Mouse (Mus musculus) spleen, postnatal 4 days (tissue): ENCODE measurements around the gene St3gal3.

ENCODE experiments used
- DNase-seq, 2 experiments: peaks; one replicate each; pipeline ENCODE4 v3.0.0; 2022; ENCODE audit warnings: low spot score in 2 of 2

The St3gal3 gene

DNA sequence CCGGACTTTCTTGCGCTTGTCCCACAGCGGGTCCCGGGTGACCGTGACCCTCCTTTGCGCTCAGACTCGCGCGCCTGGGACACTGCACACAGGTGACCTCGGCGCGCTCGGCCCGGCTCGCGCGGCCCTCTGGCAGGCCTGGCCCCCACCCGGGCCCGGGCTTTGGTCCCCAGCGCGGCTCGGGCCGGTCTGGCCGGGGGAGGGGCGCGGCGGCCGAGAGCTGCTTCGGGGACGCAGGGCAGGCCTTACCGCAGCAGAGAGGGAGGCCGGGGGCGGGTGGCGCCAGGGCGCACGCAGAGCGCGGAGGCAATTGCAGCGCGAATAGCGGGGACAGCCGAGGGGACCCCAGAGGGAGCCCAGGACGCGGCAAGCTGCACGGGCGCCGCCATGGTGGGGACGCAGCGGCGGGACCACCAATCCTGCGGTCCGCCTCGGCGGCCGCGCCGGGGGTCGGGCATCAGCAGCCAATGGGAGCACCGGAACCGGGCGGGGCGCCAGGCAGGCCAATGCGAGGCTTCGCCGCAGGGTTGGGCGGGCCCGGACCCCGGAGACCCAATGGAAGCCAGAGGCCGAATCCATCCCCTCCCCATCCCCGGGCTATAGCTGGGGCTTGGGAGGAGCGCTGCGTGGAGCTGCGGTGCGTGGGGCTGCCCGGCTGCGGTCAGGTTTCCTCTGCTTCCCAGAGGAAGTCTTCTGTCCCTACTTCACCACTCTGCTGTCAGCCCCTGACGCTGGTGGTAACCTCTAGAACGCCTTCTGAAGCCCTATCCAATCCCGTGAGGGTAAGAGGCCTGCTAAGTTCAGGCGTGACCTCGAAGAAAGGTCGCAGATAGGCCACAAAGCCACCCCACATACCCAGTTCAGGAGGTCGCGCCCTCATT lies at the start of gene St3gal3:
Gene St3gal3 (minus strand): TSS at position 430 of the 881 bp plus-strand sequence.
- DNase-seq, result peak; percentile 93 to 95

DNA sequence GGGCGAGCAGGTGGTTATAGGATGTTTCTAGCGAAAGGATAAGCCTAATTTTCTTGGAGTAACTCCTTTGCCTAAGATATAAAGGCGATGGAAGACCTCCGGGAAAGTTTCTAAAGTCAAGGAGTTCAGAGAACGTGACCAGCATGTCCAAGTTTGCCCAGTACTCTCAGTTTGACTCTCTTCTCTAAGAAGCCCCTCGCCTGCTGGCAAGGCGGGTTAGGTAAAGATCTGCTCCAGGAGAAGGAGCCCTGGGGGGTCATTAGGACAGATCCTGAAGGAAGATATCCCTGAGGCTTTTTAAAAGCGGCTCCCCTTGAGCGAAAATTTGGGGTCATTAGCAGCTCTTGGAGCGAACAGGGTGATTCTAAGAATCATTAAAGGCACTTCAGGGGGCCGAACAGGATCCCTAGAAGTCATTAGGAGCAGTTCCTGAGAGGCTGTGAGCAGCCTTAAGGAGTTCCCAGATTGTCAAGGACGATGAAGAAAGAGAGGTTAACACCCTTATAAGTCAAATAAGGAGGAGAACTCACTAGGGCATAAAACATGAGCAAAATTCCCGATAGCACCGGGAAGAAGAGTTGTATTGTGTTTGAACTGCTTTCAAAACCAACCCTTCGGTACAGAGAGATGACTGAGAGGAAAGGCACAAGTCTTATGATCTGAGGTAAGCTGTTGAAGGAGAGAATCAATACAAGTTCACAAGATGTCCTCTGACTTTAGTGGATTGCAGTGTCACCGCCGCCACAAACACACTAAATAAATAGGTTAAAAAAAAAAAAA lies 45.8 kb upstream of the St3gal3 start:
- no peak for DNase-seq

- peak; percentile 91 to 93 for DNase-seq
These were observed 45.0 kb upstream of the St3gal3 start, which contains the start of gene Kdm4a for GRCm38 (mm10) chr4:118179467-118180300. TSS of gene Kdm4a (minus strand) at chr4:118180043.

- no peak for DNase-seq
These were observed 44.3 kb upstream of the St3gal3 start for GRCm38 (mm10) chr4:118178952-118179466.

DNA sequence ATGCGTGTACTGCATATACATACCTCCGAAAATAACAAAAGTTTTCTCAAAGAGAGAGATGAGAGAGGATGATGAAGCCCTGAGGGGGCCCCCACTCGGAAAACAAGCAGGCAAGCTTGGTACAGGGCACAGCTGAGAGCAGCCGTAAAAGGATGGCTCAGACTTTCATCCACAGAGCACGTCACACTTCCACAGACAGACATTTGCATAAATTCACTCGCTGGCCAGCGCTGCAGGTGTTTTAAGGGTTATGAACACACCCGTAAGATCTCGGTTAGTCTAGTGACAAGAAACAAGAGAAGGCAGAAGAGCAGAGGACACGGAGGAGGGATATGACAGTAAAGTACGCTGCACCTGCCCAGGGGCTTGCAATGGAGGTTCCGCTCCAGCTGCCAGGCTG lies 37.7 kb upstream of the St3gal3 start:
- DNase-seq, result no peak

DNA sequence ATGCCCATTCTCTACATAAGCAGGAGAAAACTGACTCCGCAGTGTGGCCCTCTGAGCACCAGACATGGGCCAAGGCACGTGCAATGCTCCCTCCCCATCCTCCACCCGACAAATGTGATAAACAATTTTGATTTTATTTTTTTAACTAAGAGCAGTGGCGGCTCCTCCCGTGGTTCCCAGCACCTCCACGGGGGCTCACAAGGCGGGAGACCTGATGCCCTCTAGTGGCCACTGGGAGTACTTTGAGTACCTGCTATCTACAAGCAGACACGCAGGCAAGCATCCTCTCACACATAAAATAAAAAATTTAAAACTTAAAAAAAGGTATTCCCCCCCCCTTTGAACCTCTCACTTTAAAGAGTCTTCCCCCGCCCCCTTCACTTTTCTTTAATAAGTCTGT lies 36.3 kb upstream of the St3gal3 start:
- DNase-seq, result no peak

GRCm38 (mm10) chr4:118162123-118162522 lies 27.4 kb upstream of the St3gal3 start:
- no peak for DNase-seq

GRCm38 (mm10) chr4:118157666-118158065 lies 23.0 kb upstream of the St3gal3 start:
- no peak for DNase-seq

- DNase-seq, result no peak
These were observed 21.8 kb upstream of the St3gal3 start for GRCm38 (mm10) chr4:118156559-118156958.

DNA sequence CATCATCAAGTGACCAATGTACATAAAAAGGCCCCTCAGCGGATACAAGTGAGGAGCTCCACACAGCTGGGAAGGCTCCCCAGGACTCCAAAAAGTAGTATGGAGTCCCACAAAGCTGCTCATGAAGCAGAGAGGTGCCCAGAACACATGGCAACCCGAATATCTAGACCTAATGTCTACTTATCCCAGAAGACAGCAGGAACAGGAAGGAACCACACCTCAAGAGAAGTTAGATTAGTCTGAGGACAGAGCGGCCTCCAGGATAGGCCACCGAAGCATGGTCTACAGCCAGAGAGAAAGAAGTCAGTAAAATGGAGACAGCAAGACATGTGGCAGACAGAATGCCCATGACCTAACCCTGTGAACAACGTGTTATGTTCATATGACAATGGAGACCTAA lies 20.2 kb upstream of the St3gal3 start:
- DNase-seq, result no peak

DNA sequence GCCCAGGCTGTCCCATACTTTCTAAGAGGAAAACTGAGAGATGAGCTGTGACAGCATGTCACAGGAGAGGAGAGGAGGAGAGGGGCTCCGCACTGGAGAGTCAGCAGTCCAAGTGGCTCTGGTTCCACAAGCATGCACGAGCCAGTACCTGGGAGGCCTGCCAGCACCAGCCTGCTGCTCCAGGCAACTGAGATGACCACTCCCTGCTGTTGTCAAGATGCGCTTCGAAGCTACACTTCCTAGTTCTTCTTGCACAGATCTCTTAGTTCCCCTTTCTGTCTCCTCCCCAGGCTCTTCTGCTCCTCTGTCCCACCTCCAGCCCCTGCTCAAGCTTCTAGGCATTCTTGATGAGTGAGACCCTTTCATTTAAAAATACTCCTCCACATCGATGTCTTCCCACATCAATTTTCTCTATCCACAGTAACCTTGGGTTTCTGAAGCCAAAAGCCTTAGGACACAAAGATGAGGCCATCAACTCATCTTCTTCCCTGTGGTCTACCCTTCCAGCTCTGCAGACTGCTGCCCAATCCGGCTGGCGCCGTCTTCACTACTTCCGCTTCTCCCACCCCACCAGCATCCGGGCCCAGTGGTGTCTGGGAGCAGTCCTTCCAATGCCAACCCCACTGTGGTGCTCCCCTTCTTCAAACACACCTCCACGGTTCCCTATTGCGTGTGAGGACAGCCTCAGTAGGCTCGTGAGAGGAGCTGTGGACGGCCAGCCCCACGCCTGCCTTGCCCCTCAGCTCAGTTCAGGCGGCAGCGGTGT lies 17.5 kb upstream of the St3gal3 start:
- no peak for DNase-seq

GRCm38 (mm10) chr4:118150804-118151203 lies 16.1 kb upstream of the St3gal3 start:
- no peak for DNase-seq

DNA sequence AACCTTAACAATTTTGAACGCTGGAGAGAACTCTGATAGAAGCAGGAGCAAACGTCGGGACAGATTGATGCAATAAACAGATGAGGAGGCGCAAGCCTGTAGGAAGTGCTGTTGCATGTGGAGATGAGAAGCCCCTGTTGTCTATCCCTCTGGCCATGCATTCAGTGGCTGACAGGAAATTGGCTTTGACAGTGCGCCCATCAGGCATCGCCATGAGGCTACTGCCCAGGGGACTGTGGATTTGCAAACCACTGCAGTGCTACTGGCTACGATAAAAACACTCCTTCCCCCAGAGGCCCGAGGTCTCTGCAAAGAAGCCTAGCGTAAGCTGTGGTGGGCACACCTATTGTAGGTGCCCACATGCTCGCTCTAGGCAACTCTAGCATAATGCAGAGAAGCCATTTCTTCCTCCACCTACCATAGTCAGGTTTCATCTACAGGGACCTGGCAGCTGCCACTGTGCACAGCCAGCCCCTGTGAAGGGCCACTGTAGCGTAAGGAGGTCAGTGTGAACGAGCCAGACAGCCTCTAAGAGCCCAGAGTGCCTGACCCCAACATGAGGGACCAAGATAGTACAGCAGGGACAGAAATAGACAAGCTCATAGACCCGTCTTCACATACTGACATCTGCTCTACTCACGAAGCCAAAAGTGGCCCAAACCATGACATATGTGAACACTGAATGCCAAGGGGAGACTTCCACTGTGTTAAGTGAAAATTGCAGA lies 15.4 kb upstream of the St3gal3 start:
- DNase-seq, result no peak

- no peak for DNase-seq
These were observed 14.4 kb upstream of the St3gal3 start for GRCm38 (mm10) chr4:118149055-118149576.

DNA sequence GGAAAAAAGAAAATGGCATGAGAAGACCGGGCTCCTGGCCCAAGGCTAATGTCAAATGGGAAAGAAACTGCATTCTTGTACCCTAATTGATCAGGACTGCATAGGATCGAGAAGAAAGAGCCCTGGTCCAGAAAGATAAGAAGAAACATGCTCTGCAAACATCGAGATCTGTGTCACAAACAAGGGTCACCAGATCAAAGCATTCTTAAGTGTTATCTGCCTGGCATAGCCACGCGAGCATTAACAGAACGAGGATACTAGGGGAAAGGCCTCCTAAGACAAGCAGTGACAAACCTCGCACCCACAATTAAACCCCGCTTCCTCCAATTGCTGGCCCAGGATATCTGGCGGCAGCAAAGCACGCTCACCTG lies 13.6 kb upstream of the St3gal3 start:
- no peak for DNase-seq

GRCm38 (mm10) chr4:118147547-118148316 lies 13.0 kb upstream of the St3gal3 start:
- no peak for DNase-seq

GRCm38 (mm10) chr4:118147090-118147489 lies 12.4 kb upstream of the St3gal3 start:
- no peak for DNase-seq

DNA sequence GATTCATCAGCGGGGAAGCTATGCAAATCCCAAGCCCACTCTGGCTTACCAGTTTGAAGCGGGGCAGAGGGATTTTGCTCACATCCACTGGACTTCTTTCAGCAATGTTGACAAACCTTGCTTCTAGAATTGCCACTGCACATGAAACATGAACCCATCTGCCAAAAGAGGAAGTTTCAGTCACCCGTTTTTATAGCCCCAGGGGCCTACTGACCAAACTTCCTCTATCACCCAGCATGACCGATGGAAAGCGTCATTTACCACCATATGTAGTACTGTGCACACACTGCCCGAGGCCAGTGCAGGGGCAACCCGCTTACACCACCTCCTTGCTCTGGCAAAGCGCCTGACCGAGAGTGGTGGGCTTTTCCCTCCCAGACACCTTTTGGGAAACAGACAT lies 9.6 kb upstream of the St3gal3 start:
- peak in 1 of 2 experiments; percentile 32 for DNase-seq

DNA sequence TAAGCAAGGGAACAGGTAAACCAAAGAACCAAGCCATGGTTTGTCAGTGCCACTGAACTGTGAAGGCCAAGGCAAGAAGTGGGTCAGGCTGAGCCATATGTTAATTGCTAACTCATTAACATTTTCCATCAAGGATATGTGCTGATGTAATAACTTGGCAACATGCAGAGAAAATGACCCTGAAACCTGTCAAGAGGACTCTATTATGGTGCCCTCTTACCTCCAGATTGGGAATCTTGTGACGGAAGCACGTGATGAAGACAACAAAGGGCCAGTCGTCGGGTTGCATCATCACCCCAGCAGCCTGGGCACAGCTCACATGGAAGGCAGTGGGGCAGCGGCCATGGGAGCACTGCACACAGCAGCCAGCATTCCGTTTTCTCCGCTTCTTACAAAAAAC lies 9.0 kb upstream of the St3gal3 start:
- no peak for DNase-seq
